9 mouse cellular contexts compared by ENCODE assay signal in the genomic region with DNA sequence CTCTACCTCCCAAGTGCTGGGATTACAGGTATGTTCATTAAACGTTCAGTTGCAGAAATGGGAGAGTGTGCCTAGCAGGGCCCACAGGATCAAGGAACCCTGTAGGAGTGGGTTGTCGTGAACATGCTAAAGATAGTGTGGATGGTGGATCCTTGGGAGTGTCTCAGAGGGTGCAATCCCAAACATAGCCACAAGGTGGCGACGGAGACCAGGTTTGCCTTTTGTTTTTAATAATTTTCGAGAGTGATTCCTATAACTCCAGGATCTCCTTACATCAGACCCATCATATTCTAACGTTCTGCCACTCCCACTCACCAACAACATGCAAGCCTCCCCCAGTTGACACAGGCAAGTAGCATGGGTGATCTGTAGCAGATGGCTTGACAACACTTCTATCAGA. TPM values are rescaled to one million over a fixed set of nuclear protein-coding genes. Genes with fewer than 3 reads are reported as not detected.
A peak's percentile ranks its signal among the peaks of the same experiment; 100 is the strongest.
DNase-seq lines count a peak whose midpoint lies in the region; TF ChIP-seq lines count a peak whose summit lies in the region.
"Had no signal": no experiment of that assay in that cellular context is flagged by ENCODE, and none has a peak within 500 bp of the region (broad histone marks: within the 10 kb centered on the region; RNA-seq: fewer than 3 reads in every experiment).

No protein-coding gene starts in this region.

- no peaks in the 10 kb centered on the region for H3K36me3 ChIP-seq in ES-E14 (ENCODE audit: control insufficient read depth, insufficient read depth, low read length, poor library complexity, severe bottlenecking)
- H3K36me3 ChIP-seq: liver, embryonic 15.5 days had no signal

- peak; percentile 55 for DNase-seq in ES-E14 (ENCODE audit: low read depth, low spot score)
- DNase-seq in brain, adult 2 months (ENCODE audit: low read depth, low spot score) = peak; percentile 78
- DNase-seq in heart, postnatal 4 days = peak; percentile 91
- DNase-seq in layer of hippocampus, postnatal 10 days (ENCODE audit: low spot score in 2 of 2) = peak; percentile 92 to 94
- DNase-seq in lung, postnatal 25 days (ENCODE audit: low spot score) = peak; percentile 83
- DNase-seq in retina, embryonic 14.5 days (ENCODE audit: low spot score) = peak; percentile 90
- DNase-seq in urinary bladder, postnatal 36 days (ENCODE audit: low spot score in 2 of 2) = peak; percentile 72 to 80

- no peak overlapping the region for H3K9ac ChIP-seq in ES-E14 (ENCODE audit: insufficient read depth, low read depth, low read length, poor library complexity, severe bottlenecking)
- H3K9ac ChIP-seq: liver, embryonic 15.5 days had no signal

- TF ChIP-seq CTCF in embryonic fibroblast, embryonic 13.5 days (IDR thresholded peaks at IDR 0.05; ENCODE audit: borderline replicate concordance, insufficient read depth, low read length) = peak; percentile 67; the same call in 1 of the 2 replicates

- in situ Hi-C loops in ES-E14 (cut with MboI; ENCODE audit: low sequenced_read_pairs in 2 of 2, unreplicated experiment in 2 of 2) = loop anchor here in 1 of 2 experiments (10.0 kb wide), 1 partner anchor 114 kb away; no protein-coding TSS in a partner anchor

- H3K9me3 ChIP-seq in ES-E14 (ENCODE audit: control insufficient read depth, insufficient read depth, low read depth, low read length) = no peaks in the 10 kb centered on the region
- H3K9me3 ChIP-seq: liver, embryonic 15.5 days had no signal

- no peak overlapping the region for H3K27ac ChIP-seq in ES-E14 (ENCODE audit: insufficient read depth, low read depth, low read length, poor library complexity, severe bottlenecking)
- H3K27ac ChIP-seq in embryonic fibroblast, embryonic 13.5 days (ENCODE audit: insufficient read depth, low read length) = no peak overlapping the region
- H3K27ac ChIP-seq: liver, embryonic 15.5 days had no signal

- peaks cover 0 to 12% of the 10 kb centered on the region in 2 experiments; a peak in 1 of 4 replicates for H3K4me1 ChIP-seq in ES-E14 (ENCODE audit: control insufficient read depth in 2 of 2, insufficient read depth in 2 of 2, low read length in 2 of 2, poor library complexity in 1 of 2)
- no peaks in the 10 kb centered on the region for H3K4me1 ChIP-seq in embryonic fibroblast, embryonic 13.5 days (ENCODE audit: control insufficient read depth, insufficient read depth, low read length)

- H3K4me3 ChIP-seq in ES-E14 (ENCODE audit: insufficient read depth in 1 of 2, low read depth in 1 of 2, low read length in 2 of 2, poor library complexity in 1 of 2, severe bottlenecking in 1 of 2) = no peak overlapping the region
- H3K4me3 ChIP-seq in embryonic fibroblast, embryonic 13.5 days (ENCODE audit: insufficient read depth, low read length) = no peak overlapping the region
- H3K4me3 ChIP-seq: liver, embryonic 15.5 days had no signal

- TF ChIP-seq POLR2A in embryonic fibroblast, embryonic 13.5 days (IDR thresholded peaks at IDR 0.05; ENCODE audit: low read depth, low read length) = no peak

TF ChIP-seq in ES-E14, 5 proteins besides CTCF, POLR2A, EP300 and RAD21:
- TF ChIP-seq HCFC1 (IDR thresholded peaks at IDR 0.05; ENCODE audit: borderline replicate concordance, insufficient read depth, low read length) (no peak), CHD2 (IDR thresholded peaks at IDR 0.05; ENCODE audit: low read depth, low read length) (no peak), ZC3H11A (IDR thresholded peaks at IDR 0.05; ENCODE audit: borderline replicate concordance, low read depth, low read length) (peak; percentile 73), ZNF384 (IDR thresholded peaks at IDR 0.05; ENCODE audit: low read depth, low read length) (no peak)
TF ChIP-seq in ES-E14: peak in this region for 1.

RNA-seq across cellular contexts. Expression of gene Plxnd1, which starts 15.7 kb away (rescaled TPM):
- 2.6 and 8.7 TPM in 2 replicates for total RNA-seq in ES-E14 (2012; rRNA removed)
- 28.4 and 28.8 TPM in 2 replicates for polyA plus RNA-seq in embryonic fibroblast, embryonic 13.5 days (2011; ENCODE audit: insufficient read length, low read depth, missing spikeins)
- total RNA-seq in heart, postnatal 4 days (2021) = 100 to 1,000 TPM; 191 to 208 TPM
- 10 to 100 TPM; 73.2 to 73.5 TPM for total RNA-seq in layer of hippocampus, postnatal 10 days (2021)
